Mouse (Mus musculus) heart, postnatal 0 days (tissue): Measurements from ENCODE around the gene Kdm5b. TPM values are rescaled to one million over a fixed set of nuclear protein-coding genes. Genes with fewer than 3 reads are reported as not detected.

Source experiments
- ATAC-seq: fragments of 200-750 bp; cut with Nextera tagmentation; 2 replicates; pipeline ENCODE4 v1.8.0; 2017; ENCODE audit warnings: low read depth, moderate number of reproducible peaks, moderate library complexity; ENCODE audit not compliant: insufficient read depth
- DNase-seq: peaks from one replicate; pipeline ENCODE4 v3.0.0-alpha.2; 2016; ENCODE audit warnings: low spot score
- H3K27ac ChIP-seq: fragments of 300-500 bp; sonication (generic); 2 replicates; pipeline ENCODE4 v1.5.1; 2014; ENCODE audit warnings: low read depth, mild to moderate bottlenecking
- H3K27me3 ChIP-seq: fragments of 300-500 bp; sonication (generic); 2 replicates; pipeline ENCODE4 v1.6.1; 2014; ENCODE audit warnings: low read length, mixed read lengths; ENCODE audit not compliant: control insufficient read depth, insufficient read depth
- H3K36me3 ChIP-seq: fragments of 300-500 bp; sonication (generic); replicated peaks from 2 replicates; pipeline ENCODE4 v1.6.1; 2014; ENCODE audit warnings: low read length, mixed read lengths; ENCODE audit not compliant: control insufficient read depth, insufficient read depth
- H3K4me1 ChIP-seq: fragments of 300-500 bp; sonication (generic); 2 replicates; pipeline ENCODE4 v1.6.1; 2014; ENCODE audit warnings: antibody characterized with exemption; ENCODE audit not compliant: control insufficient read depth, insufficient read depth
- H3K4me2 ChIP-seq: fragments of 300-500 bp; sonication (generic); 2 replicates; pipeline ENCODE4 v1.6.1; 2014; ENCODE audit warnings: low read depth, mild to moderate bottlenecking, low read length, moderate library complexity
- H3K4me3 ChIP-seq: fragments of 300-500 bp; sonication (generic); 2 replicates; pipeline ENCODE4 v1.5.1; 2014; ENCODE audit warnings: low read depth, low read length
- H3K9ac ChIP-seq: fragments of 300-500 bp; sonication (generic); replicated peaks from 2 replicates; pipeline ENCODE4 v1.6.1; 2014; ENCODE audit warnings: low read depth, low read length, mixed read lengths
- H3K9me3 ChIP-seq: fragments of 300-500 bp; sonication (generic); replicated peaks from 2 replicates; pipeline ENCODE4 v1.6.1; 2016; ENCODE audit warnings: low read length; ENCODE audit not compliant: control insufficient read depth
- CTCF ChIP-seq: IDR thresholded peaks from 2 replicates; pipeline ENCODE4 v1.5.1; 2016; ENCODE audit warnings: antibody characterized with exemption, control low read depth, low read depth
- EP300 ChIP-seq: IDR thresholded peaks from 2 replicates; pipeline ENCODE4 v1.6.1; 2016; ENCODE audit warnings: antibody characterized with exemption, low read depth
- WGBS: fragments of 180-500 bp; shearing (Covaris S2); extraction: QIAGEN DNeasy Blood & Tissue Kit; methylation state at CpG from one replicate; pipeline ENCODE4 v1.1.7; 2014; 5-methylcytosine and 5-hydroxymethylcytosine counted together
- polyA plus RNA-seq: library from polyadenylated mRNA; unstranded; fragments of >200 nt; fragmentation: Nextera tagmentation; extraction: Ambion mirVana; gene quantifications from 2 replicates; pipeline ENCODE4 v1.2.1, GENCODE M21; 2015
- total RNA-seq: library from RNA; depleted of rRNA; stranded (reverse); fragments of >200 nt; gene quantifications from 2 replicates; pipeline ENCODE4 v1.2.3, GENCODE M21; 2014; ENCODE audit warnings: low replicate concordance

Kdm5b gene
- total and polyA plus RNA-seq, 2 experiments from 2014 or later, result 19.0 to 30.1 TPM

- ATAC-seq (no peak), DNase-seq (no peak)
- peak overlapping the region; percentile 95 for H3K9ac ChIP-seq
- H3K27me3 ChIP-seq, result no peaks in the 10 kb centered on the region
- H3K9me3 ChIP-seq, result no peaks in the 10 kb centered on the region
- peak overlapping the region; percentile 91 for H3K4me2 ChIP-seq
- H3K4me1 ChIP-seq, result peaks cover 13% of the 10 kb centered on the region
- no peak for TF ChIP-seq CTCF
- no peak for TF ChIP-seq EP300
- WGBS, result 21% methylated on average over 7 of the region's 7 CpGs
- no peak overlapping the region for H3K27ac ChIP-seq
- H3K36me3 ChIP-seq, result no peaks in the 10 kb centered on the region
- H3K4me3 ChIP-seq, result peak overlapping the region; percentile 99
Measured at GRCm38 (mm10) chr1:134561770-134562143, 1.8 kb downstream of the Kdm5b start.

- ATAC-seq (no peak), DNase-seq (no peak)
- peaks cover 13% of the 10 kb centered on the region for H3K4me1 ChIP-seq
- TF ChIP-seq CTCF, result no peak
- no peak overlapping the region for H3K9ac ChIP-seq
- no peak overlapping the region for H3K4me3 ChIP-seq
- H3K9me3 ChIP-seq, result no peaks in the 10 kb centered on the region
- peak overlapping the region; percentile 91 for H3K4me2 ChIP-seq
- no peak overlapping the region for H3K27ac ChIP-seq
- H3K27me3 ChIP-seq, result no peaks in the 10 kb centered on the region
- H3K36me3 ChIP-seq, result no peaks in the 10 kb centered on the region
Measured at GRCm38 (mm10) chr1:134562457-134562856, 2.5 kb downstream of the Kdm5b start.

GRCm38 (mm10) chr1:134563726-134564125 lies 3.8 kb downstream of the Kdm5b start:
- Histone ChIP-seq H3K36me3 (no peaks in the 10 kb centered on the region), H3K4me1 (peaks cover 13% of the 10 kb centered on the region), H3K9me3 (no peaks in the 10 kb centered on the region), H3K4me3 (no peak overlapping the region), H3K27me3 (no peaks in the 10 kb centered on the region), H3K9ac (no peak overlapping the region), H3K27ac (no peak overlapping the region), H3K4me2 (no peak overlapping the region)
- DNase-seq (no peak), ATAC-seq (no peak)
- TF ChIP-seq CTCF (no peak), EP300 (no peak)
- WGBS, result 90% methylated on average over 3 of the region's 3 CpGs

GRCm38 (mm10) chr1:134567511-134567910 lies 7.5 kb downstream of the Kdm5b start:
- TF ChIP-seq CTCF (no peak), EP300 (no peak)
- no peak overlapping the region for H3K27ac ChIP-seq
- no peak overlapping the region for H3K4me3 ChIP-seq
- no peak for ATAC-seq
- H3K9me3 ChIP-seq, result no peaks in the 10 kb centered on the region
- H3K9ac ChIP-seq, result no peak overlapping the region
- H3K4me2 ChIP-seq, result no peak overlapping the region
- WGBS, result 69% methylated on average over 1 of the region's 1 CpGs
- no peak for DNase-seq
- H3K36me3 ChIP-seq, result no peaks in the 10 kb centered on the region
- H3K4me1 ChIP-seq, result peaks cover 10% of the 10 kb centered on the region
- H3K27me3 ChIP-seq, result no peaks in the 10 kb centered on the region

GRCm38 (mm10) chr1:134570171-134570570 lies 10.2 kb downstream of the Kdm5b start:
- H3K9ac ChIP-seq, result no peak overlapping the region
- TF ChIP-seq CTCF (no peak), EP300 (no peak)
- DNase-seq (no peak), ATAC-seq (no peak)
- no peak overlapping the region for H3K4me2 ChIP-seq
- 90% methylated on average over 9 of the region's 9 CpGs for WGBS
- H3K9me3 ChIP-seq, result no peaks in the 10 kb centered on the region
- H3K4me3 ChIP-seq, result no peak overlapping the region
- H3K27me3 ChIP-seq, result no peaks in the 10 kb centered on the region
- no peak overlapping the region for H3K27ac ChIP-seq
- H3K4me1 ChIP-seq, result peaks cover 9% of the 10 kb centered on the region; the same call in 1 of the 2 replicates
- H3K36me3 ChIP-seq, result no peaks in the 10 kb centered on the region

GRCm38 (mm10) chr1:134570631-134571030 lies 10.7 kb downstream of the Kdm5b start:
- H3K4me1 ChIP-seq, result peaks cover 9% of the 10 kb centered on the region; the same call in 1 of the 2 replicates
- H3K27me3 ChIP-seq, result no peaks in the 10 kb centered on the region
- TF ChIP-seq EP300 (no peak), CTCF (no peak)
- H3K27ac ChIP-seq, result no peak overlapping the region
- H3K4me3 ChIP-seq, result no peak overlapping the region
- ATAC-seq (no peak), DNase-seq (no peak)
- H3K4me2 ChIP-seq, result no peak overlapping the region
- H3K9ac ChIP-seq, result no peak overlapping the region
- H3K36me3 ChIP-seq, result no peaks in the 10 kb centered on the region
- 59% methylated on average over 3 of the region's 3 CpGs for WGBS
- H3K9me3 ChIP-seq, result no peaks in the 10 kb centered on the region
